Mouse (Mus musculus) layer of hippocampus, adult 9-11 months (tissue): ENCODE data around the gene Prr11.

Experiments used
- DNase-seq: peaks from one replicate; pipeline ENCODE4 v3.0.0; 2022

The Prr11 gene

DNA sequence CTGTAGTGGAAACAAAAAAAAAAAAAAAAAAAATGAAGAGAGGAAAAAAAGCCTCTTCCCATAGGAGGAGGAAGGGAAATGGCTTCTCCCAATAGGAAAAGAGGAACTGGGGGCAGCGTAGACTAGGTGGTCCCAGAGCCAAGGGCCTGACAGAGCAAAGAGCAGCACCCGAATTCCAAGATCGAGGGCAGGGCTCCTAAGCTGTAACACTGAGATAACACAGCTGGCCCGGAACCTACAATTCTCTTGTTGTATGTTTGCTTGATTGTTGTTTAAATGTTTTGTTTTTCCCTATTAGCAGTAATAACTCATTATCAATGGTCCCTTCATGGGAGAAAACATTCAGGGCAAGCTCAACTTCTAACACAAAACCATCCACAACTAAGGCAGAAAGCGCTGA lies 61.5 kb downstream of the Prr11 start:
- DNase-seq = no peak

DNA sequence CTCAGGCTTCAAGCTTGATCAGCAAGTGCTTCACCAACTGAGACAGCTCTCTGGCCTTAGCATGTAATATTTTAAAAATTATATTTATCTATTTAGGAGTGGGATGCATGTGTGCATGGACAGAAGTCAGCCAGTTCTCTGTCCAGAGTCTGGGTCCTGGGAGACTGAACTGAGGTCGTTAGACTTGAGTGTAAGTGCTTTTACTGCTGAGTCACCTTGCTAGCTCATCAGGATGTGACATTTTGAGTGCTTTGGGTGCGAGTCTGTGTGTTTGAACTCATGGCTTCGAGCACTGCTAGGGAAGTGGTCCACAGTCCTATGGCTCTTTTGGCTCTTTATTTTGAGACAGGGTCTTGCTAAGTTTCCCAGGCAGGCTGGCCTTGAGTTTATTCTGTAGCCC lies 65.5 kb downstream of the Prr11 start:
- no peak for DNase-seq

DNA sequence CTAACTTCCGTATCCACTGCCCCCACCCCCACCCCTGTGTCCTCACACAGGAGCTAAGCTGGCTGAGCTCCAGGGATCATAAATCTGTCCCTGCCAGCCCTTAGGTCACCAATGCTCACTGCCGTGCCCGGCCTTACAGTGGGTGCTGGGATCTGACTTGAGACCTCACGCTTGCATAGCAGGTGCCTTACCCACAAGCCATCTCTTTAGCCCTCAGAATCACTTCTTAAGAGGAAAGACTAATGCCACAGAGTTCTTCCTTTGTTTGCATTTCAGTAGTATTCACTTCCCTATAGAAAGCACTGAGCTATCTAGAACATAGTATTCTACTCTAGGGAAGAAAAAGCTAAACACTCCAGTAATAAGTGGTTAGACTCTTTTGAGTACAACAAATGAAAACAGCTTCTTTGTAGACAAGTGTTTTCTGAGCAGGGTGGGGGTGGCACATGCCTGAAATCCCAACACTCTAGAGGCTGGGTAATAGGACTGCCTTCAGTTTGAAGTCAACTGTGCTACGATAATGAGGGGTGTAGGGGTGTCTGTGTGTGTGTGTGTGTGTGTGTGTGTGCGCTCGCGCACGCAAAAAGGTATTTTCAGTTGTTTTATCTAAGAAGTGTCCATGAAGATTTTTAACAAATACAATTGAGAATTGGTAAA lies 69.1 kb downstream of the Prr11 start:
- no peak for DNase-seq
